Mouse (Mus musculus) cerebellum, adult 18-20 months (tissue): ENCODE measurements around the gene Cblb.

Experiments
- DNase-seq, 2 experiments: peaks; one replicate each; pipeline ENCODE4 v3.0.0; 2021

The Cblb gene

DNA sequence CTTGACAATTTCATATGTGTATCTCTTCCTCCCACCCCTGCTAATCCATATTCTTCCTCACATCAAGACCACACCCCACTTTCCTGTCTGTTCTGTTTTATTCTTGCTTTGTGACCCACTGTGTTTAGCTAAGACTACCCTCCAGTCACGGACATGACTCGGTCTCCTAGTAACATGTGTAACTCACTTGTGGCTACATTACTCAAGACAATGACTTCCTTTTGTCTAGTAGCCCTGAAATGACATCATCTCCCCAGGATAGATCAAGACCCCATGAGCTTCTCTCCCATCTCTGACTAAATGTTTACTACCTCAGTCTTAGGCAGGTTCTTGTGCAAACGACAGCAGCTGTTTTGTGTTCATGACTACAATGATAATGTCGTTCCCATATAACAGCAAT, 191.9 kb downstream of the Cblb start:
- no peak for DNase-seq

DNA sequence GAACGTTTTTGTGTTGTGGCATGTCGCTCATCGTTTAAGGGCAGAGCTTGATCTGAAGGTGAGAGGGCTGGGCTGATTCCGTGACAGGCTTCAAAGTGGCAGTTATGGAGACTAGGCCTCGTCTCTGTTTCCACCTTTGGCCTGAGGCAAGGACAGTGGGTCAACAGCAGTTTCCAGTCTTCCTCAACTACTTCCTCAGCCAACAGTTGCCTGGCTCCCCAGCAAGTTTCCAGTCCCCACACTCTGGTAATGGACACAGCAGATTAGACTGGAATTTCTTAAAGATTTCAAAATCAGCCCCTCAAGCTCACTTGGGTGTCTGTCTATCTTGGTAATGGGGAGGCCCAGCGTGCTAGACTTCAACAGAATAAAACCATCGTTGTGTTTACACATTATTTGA, 198.4 kb downstream of the Cblb start:
- no peak for DNase-seq

- DNase-seq = no peak
These were observed 198.9 kb downstream of the Cblb start for GRCm38 (mm10) chr16:52229930-52230329.

DNA sequence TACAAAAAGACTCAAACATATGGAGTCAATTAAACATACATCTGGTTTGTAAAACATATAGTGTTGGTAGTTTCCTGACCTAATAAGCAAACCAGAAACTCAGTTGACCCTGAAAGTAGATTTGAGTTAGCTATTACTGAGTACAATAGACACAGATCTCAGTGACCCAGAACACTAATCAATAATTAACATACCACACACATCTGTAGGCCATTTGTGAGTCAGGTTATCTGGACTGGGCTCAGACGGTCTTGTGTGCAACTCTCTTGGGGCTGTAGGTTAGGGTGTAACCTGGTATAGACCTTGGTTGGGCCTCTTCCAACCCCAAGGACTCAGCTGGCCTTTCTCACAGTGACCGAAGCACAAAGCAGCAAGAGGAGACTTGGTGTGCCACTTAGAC, 211.1 kb downstream of the Cblb start:
- DNase-seq = no peak

GRCm38 (mm10) chr16:52243421-52243973, 212.5 kb downstream of the Cblb start:
- no peak for DNase-seq

DNA sequence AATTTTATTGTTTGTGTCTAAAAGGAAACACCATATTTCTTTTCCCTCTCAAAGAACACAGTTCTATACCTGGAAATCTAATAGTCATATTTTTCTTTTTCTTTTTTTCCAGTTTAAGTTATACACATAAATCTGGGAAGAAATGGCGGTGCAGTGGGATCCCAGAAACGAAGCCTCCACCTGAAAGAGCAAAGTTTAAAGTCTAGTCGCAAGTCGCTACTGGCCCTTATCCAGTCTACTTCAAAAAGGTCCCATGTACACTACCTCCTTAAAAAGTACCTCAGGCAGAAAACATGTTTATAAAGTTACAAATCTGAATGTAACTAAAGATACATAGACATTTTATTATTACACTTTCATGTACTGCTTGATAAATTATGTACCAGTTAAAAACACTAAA, 219.2 kb downstream of the Cblb start:
- DNase-seq = no peak

GRCm38 (mm10) chr16:52250935-52251334, 219.9 kb downstream of the Cblb start:
- DNase-seq = no peak
